Mouse (Mus musculus): ENCODE results near the gene Cenpf. TPM values are rescaled to one million over a fixed set of nuclear protein-coding genes. Genes with fewer than 3 reads are reported as not detected.

Gene Cenpf
- polyA plus RNA-seq, 1 experiment = 15.7 TPM

DNA sequence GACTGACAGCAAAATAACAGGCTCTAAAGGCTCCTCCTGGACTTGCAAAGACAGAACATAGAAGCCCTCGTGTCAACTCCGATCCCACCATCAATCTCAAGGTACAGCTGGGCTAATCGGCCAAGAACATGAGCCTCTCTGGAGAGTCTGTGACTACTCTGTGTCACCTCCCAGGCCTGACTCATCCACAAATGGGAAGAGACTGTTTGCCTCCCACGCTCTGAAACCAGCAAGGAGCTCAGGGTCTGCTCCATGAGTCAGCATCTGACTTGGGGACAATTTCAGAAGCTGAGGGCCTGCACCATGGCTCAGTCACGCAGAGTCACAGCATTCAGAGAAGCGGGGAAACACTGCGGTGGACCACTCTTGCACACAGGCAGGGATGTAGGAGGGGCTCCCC, 72.6 kb downstream of the Cenpf start:
- H3K27ac ChIP-seq (ENCODE audit: insufficient read depth, low read depth, low read length) = no peak overlapping the region
- no peak for TF ChIP-seq CTCF (IDR thresholded peaks at IDR 0.05; ENCODE audit: low read depth, low read length)
- no peak for TF ChIP-seq POLR2A (IDR thresholded peaks at IDR 0.05; ENCODE audit: borderline replicate concordance, low read depth, low read length)
- H3K4me3 ChIP-seq (ENCODE audit: insufficient read depth, low read length) = no peak overlapping the region
- H3K4me1 ChIP-seq (ENCODE audit: control insufficient read depth, insufficient read depth, low read length) = no peaks in the 10 kb centered on the region

DNA sequence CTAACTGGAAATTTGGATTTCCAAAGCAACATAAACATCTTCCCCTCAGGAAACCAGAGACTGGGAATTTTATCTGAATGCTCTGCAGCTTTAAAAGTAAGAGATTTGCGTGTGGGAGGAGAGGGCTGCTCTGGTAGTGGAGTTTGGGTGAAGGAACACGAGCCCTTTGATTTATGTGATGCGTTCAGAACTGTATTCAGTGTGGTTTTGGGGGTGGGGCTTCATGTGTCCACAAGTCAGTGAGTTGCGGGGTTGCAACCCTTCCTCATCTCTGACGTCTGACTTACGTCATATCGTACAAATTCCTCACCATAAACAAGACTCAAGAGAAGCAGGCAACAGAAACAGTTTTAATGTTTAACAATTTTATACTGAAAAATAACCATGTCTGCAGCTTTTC, 74.8 kb downstream of the Cenpf start:
- no peak for TF ChIP-seq CTCF (IDR thresholded peaks at IDR 0.05; ENCODE audit: low read depth, low read length)
- TF ChIP-seq POLR2A (IDR thresholded peaks at IDR 0.05; ENCODE audit: borderline replicate concordance, low read depth, low read length) = no peak
- Histone ChIP-seq H3K4me1 (ENCODE audit: control insufficient read depth, insufficient read depth, low read length) (no peaks in the 10 kb centered on the region), H3K4me3 (ENCODE audit: insufficient read depth, low read length) (no peak overlapping the region), H3K27ac (ENCODE audit: insufficient read depth, low read depth, low read length) (no peak overlapping the region)

DNA sequence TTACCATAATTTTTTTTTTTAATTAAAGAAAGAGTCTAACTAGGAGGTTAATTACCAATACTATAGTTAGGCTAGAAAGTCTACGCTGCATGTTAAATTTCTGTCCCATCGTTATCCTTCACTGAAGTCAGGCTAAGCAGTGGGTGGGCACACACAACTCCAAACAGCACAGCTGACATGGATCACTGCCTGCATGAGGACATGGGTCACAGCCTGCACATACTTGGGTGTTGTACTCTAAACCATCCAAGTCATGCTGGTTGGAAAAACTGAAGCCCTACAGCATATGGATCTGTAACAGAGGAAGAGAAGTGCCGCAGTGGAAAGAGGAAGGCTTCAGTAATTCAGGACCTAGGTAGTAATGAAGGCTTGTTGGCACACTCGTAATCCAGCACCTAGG, 76.1 kb downstream of the Cenpf start:
- H3K4me3 ChIP-seq (ENCODE audit: insufficient read depth, low read length) = no peak overlapping the region
- no peak overlapping the region for H3K27ac ChIP-seq (ENCODE audit: insufficient read depth, low read depth, low read length)
- H3K4me1 ChIP-seq (ENCODE audit: control insufficient read depth, insufficient read depth, low read length) = no peaks in the 10 kb centered on the region
- no peak for TF ChIP-seq POLR2A (IDR thresholded peaks at IDR 0.05; ENCODE audit: borderline replicate concordance, low read depth, low read length)
- TF ChIP-seq CTCF (IDR thresholded peaks at IDR 0.05; ENCODE audit: low read depth, low read length) = no peak

DNA sequence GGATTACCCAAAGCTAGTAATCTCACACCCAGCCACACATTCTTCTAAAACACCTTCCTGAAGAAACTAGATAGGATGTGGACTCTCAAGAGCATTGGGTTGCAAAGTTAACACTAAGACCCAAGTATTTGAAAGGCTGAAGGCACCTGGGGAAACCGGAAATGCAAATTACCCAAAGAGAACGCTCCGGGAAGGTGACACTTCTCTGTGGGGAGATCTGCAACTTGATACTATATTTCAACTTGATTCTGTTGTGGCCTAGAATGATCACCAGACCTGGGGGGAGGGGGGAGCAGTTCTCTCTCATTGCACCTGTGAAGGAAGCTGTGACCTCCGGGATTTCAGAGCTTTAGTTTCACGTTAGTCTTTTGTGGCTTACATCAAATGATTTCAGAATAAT, 79.2 kb downstream of the Cenpf start:
- H3K4me1 ChIP-seq (ENCODE audit: control insufficient read depth, insufficient read depth, low read length) = no peaks in the 10 kb centered on the region
- no peak for TF ChIP-seq CTCF (IDR thresholded peaks at IDR 0.05; ENCODE audit: low read depth, low read length)
- TF ChIP-seq POLR2A (IDR thresholded peaks at IDR 0.05; ENCODE audit: borderline replicate concordance, low read depth, low read length) = no peak
- H3K4me3 ChIP-seq (ENCODE audit: insufficient read depth, low read length) = no peak overlapping the region
- H3K27ac ChIP-seq (ENCODE audit: insufficient read depth, low read depth, low read length) = no peak overlapping the region

DNA sequence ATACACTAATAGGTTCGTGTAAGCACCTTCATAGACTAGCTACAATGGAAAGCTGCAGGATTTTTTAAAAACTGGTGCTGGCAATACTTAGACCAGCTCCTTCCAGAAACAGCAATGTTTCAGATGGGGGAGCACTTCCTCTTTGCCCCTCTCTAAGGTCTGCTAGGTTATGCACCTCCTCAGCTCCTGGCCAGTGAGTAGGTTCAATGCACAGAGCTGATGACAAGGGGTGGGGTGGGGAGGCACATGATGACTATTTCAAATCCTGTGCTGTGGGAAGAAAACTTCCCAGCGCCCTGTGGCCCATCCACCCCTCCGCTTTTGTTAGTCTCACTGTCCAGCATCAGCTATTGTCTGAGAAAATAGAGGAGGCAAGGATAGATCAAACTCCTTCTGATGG, 79.8 kb downstream of the Cenpf start:
- Histone ChIP-seq H3K4me1 (ENCODE audit: control insufficient read depth, insufficient read depth, low read length) (no peaks in the 10 kb centered on the region), H3K4me3 (ENCODE audit: insufficient read depth, low read length) (no peak overlapping the region), H3K27ac (ENCODE audit: insufficient read depth, low read depth, low read length) (no peak overlapping the region)
- TF ChIP-seq CTCF (IDR thresholded peaks at IDR 0.05; ENCODE audit: low read depth, low read length) (no peak), POLR2A (IDR thresholded peaks at IDR 0.05; ENCODE audit: borderline replicate concordance, low read depth, low read length) (no peak)

DNA sequence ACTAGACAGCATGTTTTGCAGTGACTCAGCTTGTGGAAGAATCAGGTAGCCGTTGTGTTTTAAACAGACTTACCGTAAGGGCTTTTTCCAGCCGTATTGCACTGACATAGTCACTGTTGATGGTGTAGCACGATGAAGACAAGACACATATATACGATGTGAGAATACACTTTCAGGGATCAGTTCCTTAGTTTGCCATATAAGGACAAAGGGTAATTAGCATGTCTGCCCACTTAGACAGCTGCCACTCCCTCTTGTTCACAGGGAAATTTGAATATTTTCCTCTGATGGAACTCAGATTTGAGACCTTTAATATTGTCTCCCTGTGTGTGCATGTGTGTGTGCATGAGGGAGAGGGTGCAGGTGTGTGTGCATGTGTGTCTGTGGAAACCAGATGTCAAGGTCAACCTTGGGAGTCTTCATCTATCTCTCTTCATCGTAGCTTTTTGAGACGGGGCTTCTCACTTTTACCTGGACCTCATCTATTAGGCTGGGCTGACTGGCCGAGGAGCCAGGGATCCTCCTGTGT, 82.2 kb downstream of the Cenpf start:
- no peak overlapping the region for H3K27ac ChIP-seq (ENCODE audit: insufficient read depth, low read depth, low read length)
- TF ChIP-seq POLR2A (IDR thresholded peaks at IDR 0.05; ENCODE audit: borderline replicate concordance, low read depth, low read length) = no peak
- TF ChIP-seq CTCF (IDR thresholded peaks at IDR 0.05; ENCODE audit: low read depth, low read length) = no peak
- H3K4me1 ChIP-seq (ENCODE audit: control insufficient read depth, insufficient read depth, low read length) = no peaks in the 10 kb centered on the region
- H3K4me3 ChIP-seq (ENCODE audit: insufficient read depth, low read length) = no peak overlapping the region

DNA sequence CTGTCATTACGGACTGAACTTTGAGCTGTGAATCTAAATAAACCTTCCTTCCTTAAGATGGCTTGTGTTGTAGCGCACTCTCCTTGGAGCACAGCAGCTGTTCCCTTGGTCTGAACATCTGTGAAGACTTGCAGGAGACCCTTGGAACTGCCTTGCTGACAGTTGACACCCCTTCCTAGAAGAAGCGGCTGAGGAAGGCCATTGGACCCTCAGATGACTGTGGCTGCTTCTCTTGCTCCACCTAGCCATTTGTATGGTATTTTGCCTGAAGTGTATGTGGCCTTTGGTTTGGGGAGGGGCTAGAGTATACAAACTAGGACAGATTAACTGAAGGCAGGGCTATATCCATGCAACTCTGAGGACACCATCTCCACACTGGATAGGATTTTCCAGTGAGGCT, 90.8 kb downstream of the Cenpf start:
- Histone ChIP-seq H3K4me1 (ENCODE audit: control insufficient read depth, insufficient read depth, low read length) (no peaks in the 10 kb centered on the region), H3K4me3 (ENCODE audit: insufficient read depth, low read length) (no peak overlapping the region), H3K27ac (ENCODE audit: insufficient read depth, low read depth, low read length) (no peak overlapping the region)
- no peak for TF ChIP-seq CTCF (IDR thresholded peaks at IDR 0.05; ENCODE audit: low read depth, low read length)
- no peak for TF ChIP-seq POLR2A (IDR thresholded peaks at IDR 0.05; ENCODE audit: borderline replicate concordance, low read depth, low read length)

Other genes starting within 250 kb of the Cenpf start
- gene Ptpn14, start 40.2 kb upstream of the Cenpf start, polyA plus RNA-seq (2012; ENCODE audit: insufficient read depth, insufficient read length, missing spikeins) = 0.33 and 0.50 TPM in 2 replicates
- 17.2 and 17.3 TPM in 2 replicates for gene Smyd2, start 234.3 kb upstream of the Cenpf start, polyA plus RNA-seq (2012; ENCODE audit: insufficient read depth, insufficient read length, missing spikeins)